Mouse (Mus musculus) olfactory bulb, adult 2 months (tissue): ENCODE measurements around the gene Zfp385b.

ENCODE experiments used
- CTCF ChIP-seq: fragments of 200-500 bp; IDR thresholded peaks from 2 replicates; pipeline ENCODE4 v1.5.1; 2012; ENCODE audit warnings: low read depth, mild to moderate bottlenecking, low read length, moderate library complexity; ENCODE audit not compliant: insufficient read depth
- POLR2A ChIP-seq: fragments of 200-500 bp; IDR thresholded peaks from 2 replicates; pipeline ENCODE4 v1.6.1; 2012; ENCODE audit warnings: mild to moderate bottlenecking, low read depth, low read length, moderate library complexity; ENCODE audit not compliant: insufficient read depth

- TF ChIP-seq CTCF: no peak
- no peak for TF ChIP-seq POLR2A
These were observed 22.0 kb upstream of the Zfp385b start for GRCm38 (mm10) chr2:77841464-77841863.
